8 mouse cellular contexts compared by ENCODE assay signal in the genomic region with DNA sequence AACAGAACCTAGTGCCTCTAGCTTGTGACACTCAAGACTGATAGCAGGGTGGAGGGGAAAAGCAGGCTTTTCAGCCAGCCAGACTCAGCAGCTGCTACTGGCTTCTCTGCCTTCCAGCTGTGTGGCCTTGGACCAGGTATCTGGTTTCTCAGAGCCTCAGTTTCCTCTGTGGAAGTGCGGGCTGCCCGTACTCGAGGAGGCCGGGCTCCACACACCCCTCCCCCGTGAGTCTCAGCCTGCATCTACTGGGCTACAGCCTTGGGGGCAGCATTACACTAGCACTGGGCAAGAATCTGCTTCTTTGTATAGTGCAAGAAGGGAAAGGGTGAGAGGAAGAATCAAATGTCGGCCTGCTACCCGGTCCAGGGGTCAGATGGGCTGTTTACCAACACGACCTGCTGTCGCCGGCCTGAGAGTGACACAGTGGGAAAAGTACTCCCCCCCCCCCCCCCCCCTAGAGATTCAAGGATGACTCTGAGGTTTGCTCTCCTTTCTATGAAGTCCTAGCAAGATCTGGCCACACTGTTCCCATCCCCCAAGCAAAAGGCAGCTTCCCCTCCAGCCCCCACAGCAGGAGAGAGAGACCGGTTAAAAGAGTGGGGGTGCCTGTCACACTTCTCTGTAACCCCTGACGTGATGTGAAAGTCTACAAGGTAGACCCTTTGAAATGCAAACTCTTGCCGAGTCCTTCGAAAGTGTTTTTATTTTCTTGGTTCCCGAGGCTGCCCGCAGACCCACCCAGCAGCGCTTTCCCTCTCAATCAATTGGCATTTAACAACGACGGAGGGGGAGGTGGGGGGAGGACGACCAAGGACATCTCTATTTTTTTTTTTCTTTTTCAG. TPM values are rescaled to one million over a fixed set of nuclear protein-coding genes. Genes with fewer than 3 reads are reported as not detected.
DNase-seq lines count a peak whose midpoint lies in the region; ATAC-seq lines count a peak whose summit lies in the region.

No protein-coding gene starts in this region.

- H3K9me3 ChIP-seq in midbrain, embryonic 16.5 days (replicated peaks; ENCODE audit: control insufficient read depth, low read length, poor library complexity, severe bottlenecking), result no peaks in the 10 kb centered on the region

- no peak overlapping the region for H3K4me3 ChIP-seq in midbrain, embryonic 16.5 days (ENCODE audit: low read depth, low read length)

- H3K9ac ChIP-seq in midbrain, embryonic 16.5 days (ENCODE audit: low read depth, low read length), result peak overlapping the region; percentile 23; the same call in 1 of the 2 replicates

- 1% methylated on average over 20 of the region's 20 CpGs for WGBS in midbrain, embryonic 16.5 days

- intact Hi-C loops in gastrocnemius, postnatal 14 days (cut with DNase I; ENCODE audit: low total_unique reads), result no loop called here

- no peaks in the 10 kb centered on the region for H3K36me3 ChIP-seq in midbrain, embryonic 16.5 days (ENCODE audit: control insufficient read depth, insufficient read depth, low read length)

- peak overlapping the region; percentile 38 for H3K4me2 ChIP-seq in midbrain, embryonic 16.5 days (ENCODE audit: low read length)

- H3K27ac ChIP-seq in midbrain, embryonic 16.5 days (ENCODE audit: low read length), result peak overlapping the region; percentile 70

- peak; percentile 38 for DNase-seq in retina, postnatal 1 day
- no peak for DNase-seq in retina, embryonic 14.5 days (ENCODE audit: low spot score)
- DNase-seq in cerebellum, adult 8-10 months, result peak; percentile 61
- DNase-seq in gastrocnemius, postnatal 14 days, result peak; percentile 50
- DNase-seq in kidney, postnatal 10 days, result peak; percentile 60

- peaks cover 60% of the 10 kb centered on the region for H3K4me1 ChIP-seq in midbrain, embryonic 16.5 days (ENCODE audit: control insufficient read depth, insufficient read depth, low read length)

- no peaks in the 10 kb centered on the region for H3K27me3 ChIP-seq in midbrain, embryonic 16.5 days (ENCODE audit: control insufficient read depth, insufficient read depth, low read depth, low read length)

- 0 out of 2 replicates have a peak, but pooled peaks have one; percentile 3 for ATAC-seq in midbrain, embryonic 16.5 days
- ATAC-seq in monocyte, adult 5-6 weeks (replicated peaks; ENCODE audit: insufficient number of reproducible peaks, low FRiP score, low TSS enrichment, poor library complexity, severe bottlenecking), result no peak
- ATAC-seq in activated CD4-positive, CD25-positive, alpha-beta regulatory T cell, adult 4 months, result no peak

RNA-seq across cellular contexts. Expression of a gene that starts 4.6 kb away (rescaled TPM):
- total RNA-seq in gastrocnemius, postnatal 14 days (2021), result 10 to 100 TPM; 19.5 to 24.1 TPM
- polyA plus RNA-seq in midbrain, embryonic 16.5 days (2015; fragmentation: Nextera tagmentation; extraction: Ambion mirVana), result 13.2 and 13.6 TPM in 2 replicates
- 15.8 to 51.1 TPM (median 20.4 TPM) in 3 replicates for total RNA-seq in monocyte, adult 5-6 weeks (2017)
- 10 to 100 TPM; 78.0 to 82.5 TPM for polyA plus RNA-seq in activated CD4-positive, CD25-positive, alpha-beta regulatory T cell, adult 4 months (2017; shearing (Covaris generic))

RNA-seq across cellular contexts. Expression of a gene that starts 43.4 kb away (rescaled TPM):
- 1 to 10 TPM; 7.5 to 7.8 TPM for total RNA-seq in gastrocnemius, postnatal 14 days (2021)
- 91.7 and 94.3 TPM in 2 replicates for polyA plus RNA-seq in midbrain, embryonic 16.5 days (2015; fragmentation: Nextera tagmentation; extraction: Ambion mirVana)
- 51.1 to 55.5 TPM (median 53.4 TPM) in 3 replicates for total RNA-seq in monocyte, adult 5-6 weeks (2017)
- polyA plus RNA-seq in activated CD4-positive, CD25-positive, alpha-beta regulatory T cell, adult 4 months (2017; shearing (Covaris generic)), result 10 to 100 TPM; 59.5 to 60.2 TPM

RNA-seq across cellular contexts. Expression of a gene that starts 50.0 kb away (rescaled TPM):
- 10 to 100 TPM; 18.3 to 20.2 TPM for total RNA-seq in gastrocnemius, postnatal 14 days (2021)
- polyA plus RNA-seq in midbrain, embryonic 16.5 days (2015; fragmentation: Nextera tagmentation; extraction: Ambion mirVana), result 37.4 and 38.6 TPM in 2 replicates
- 47.0 to 82.9 TPM (median 61.5 TPM) in 3 replicates for total RNA-seq in monocyte, adult 5-6 weeks (2017)
- polyA plus RNA-seq in activated CD4-positive, CD25-positive, alpha-beta regulatory T cell, adult 4 months (2017; shearing (Covaris generic)), result 10 to 100 TPM; 29.6 to 36.5 TPM
